Mouse (Mus musculus) inflammation-experienced regulatory T-cells, adult 16 weeks (primary cell): ENCODE results near the gene Olfm1. TPM values are rescaled to one million over a fixed set of nuclear protein-coding genes. Genes with fewer than 3 reads are reported as not detected.

ENCODE experiments used
- polyA plus RNA-seq: library from polyadenylated mRNA; unstranded; fragments of 100-300 nt; shearing (Covaris generic); gene quantifications from one replicate; pipeline ENCODE4 v1.2.1, GENCODE M21; 2017

Olfm1 gene
- polyA plus RNA-seq = not detected

GRCm38 (mm10) chr2:28192821-28193689 is at the start of gene Olfm1:
Olfm1 (plus strand) TSS chr2:28192992.

Other genes starting within 250 kb of the Olfm1 start
- gene Fcnb, start 108.1 kb upstream of the Olfm1 start, polyA plus RNA-seq = not detected